Mouse (Mus musculus) spleen, adult 2 months (tissue): ENCODE measurements around the gene BC049352.

Experiments
- CTCF ChIP-seq: fragments of 200-500 bp; IDR thresholded peaks from 2 replicates; pipeline ENCODE4 v1.5.1; 2011; ENCODE audit warnings: mild to moderate bottlenecking, inconsistent platforms; ENCODE audit not compliant: insufficient read depth, insufficient read length, insufficient replicate concordance; ENCODE audit errors: extremely low read depth
- POLR2A ChIP-seq: fragments of 200-500 bp; IDR thresholded peaks from 2 replicates; pipeline ENCODE4 v1.6.1; 2011; ENCODE audit warnings: low read depth, low read length, inconsistent platforms

- TF ChIP-seq CTCF (no peak), POLR2A (no peak)
Measured at GRCm38 (mm10) chr9:45235668-45236227, 53.9 kb downstream of the BC049352 start.
